Mouse (Mus musculus): Measurements from ENCODE around the gene Dtnbp1. TPM values are rescaled to one million over a fixed set of nuclear protein-coding genes. Genes with fewer than 3 reads are reported as not detected.

Gene Dtnbp1
- total RNA-seq, 2 experiments from 2014 or later: 67.8 to 74.4 TPM

DNA sequence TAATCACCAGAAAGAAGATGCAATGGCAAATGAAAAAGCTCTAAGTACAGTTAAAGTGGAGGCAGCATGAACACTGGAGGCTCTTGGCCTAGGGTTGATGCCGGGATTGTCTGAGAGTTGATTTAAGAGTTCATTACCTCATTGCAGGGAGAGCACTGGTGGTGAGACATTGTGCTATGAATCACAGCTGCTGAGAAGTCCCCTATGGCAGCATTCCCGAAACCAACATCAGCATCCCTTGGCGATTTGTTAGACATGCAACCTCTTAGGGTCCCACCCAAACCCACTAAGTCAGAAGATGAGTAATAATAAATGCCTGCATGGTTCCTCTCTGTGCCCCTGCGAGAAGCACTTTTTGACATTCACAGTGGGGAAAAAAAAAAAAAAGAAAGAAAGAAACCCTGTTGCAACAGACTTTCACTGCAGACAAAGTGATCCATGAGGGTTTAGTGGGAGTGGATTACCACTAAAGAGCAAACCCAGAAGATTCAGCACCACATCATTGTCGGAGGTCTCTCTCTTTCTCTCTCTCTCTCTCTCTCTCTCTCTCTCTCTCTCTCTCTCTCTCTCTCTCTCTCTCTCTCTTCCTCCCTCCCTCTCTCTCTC is 3.1 kb upstream of the Dtnbp1 start:
- no peak for DNase-seq
- intact Hi-C loops (cut with DNase I): no loop called here

DNA sequence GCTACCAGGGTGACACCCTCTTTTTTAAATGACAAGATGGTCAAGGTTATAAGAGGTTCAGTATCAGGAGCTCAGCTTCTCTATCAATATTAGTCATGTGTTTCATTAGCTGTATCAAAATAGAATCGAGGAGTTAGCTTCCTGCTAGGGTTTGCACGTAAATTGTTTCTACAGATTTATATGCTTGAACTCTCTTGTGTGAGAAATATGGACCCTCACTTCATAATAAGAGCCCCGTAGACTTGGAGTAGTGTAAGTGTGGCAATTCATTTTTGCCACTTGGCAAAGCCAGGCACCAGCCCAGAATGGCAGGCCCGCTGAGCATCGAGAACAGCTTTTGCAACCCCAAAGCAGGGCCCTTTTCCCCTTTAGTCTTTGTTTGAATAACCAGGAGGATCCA is 1.1 kb upstream of the Dtnbp1 start:
- DNase-seq: no peak
- intact Hi-C loops (cut with DNase I): no loop called here

DNA sequence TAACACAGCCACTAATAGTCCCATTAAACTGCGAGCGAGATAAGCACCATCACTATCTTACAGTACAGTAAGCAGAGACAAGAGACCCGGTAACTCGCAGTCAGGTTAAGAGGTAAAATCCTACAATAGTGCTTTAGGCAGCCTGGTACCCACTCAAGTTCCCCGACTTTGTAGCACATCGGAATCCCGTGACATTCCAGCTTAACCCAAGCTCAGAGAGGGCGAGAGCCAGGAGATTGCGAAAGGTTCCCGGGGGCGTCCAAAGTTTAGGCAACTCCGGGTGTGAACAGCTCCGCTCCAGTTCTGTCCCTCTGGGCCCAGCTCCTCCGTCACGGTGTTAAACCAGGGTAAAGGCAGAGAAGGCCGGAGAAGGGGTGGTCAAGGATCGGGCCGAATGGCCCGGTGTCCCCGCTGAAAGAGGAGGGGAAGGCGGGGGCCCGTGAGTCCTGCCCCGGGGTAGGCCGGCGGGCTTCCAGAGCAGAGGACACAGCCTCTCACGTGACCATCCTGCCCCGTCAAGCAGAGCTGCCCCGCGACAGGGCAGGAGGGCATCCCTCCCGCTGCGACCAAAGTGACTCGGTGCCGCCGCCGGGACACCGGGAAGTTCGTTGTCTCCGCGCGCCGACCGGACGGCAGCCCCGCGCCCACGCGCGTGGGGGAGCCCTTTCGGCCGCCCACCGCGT is 578 bp downstream of the Dtnbp1 start:
- peak; percentile 85 to 86 for DNase-seq
- intact Hi-C loops (cut with DNase I): no loop called here

DNA sequence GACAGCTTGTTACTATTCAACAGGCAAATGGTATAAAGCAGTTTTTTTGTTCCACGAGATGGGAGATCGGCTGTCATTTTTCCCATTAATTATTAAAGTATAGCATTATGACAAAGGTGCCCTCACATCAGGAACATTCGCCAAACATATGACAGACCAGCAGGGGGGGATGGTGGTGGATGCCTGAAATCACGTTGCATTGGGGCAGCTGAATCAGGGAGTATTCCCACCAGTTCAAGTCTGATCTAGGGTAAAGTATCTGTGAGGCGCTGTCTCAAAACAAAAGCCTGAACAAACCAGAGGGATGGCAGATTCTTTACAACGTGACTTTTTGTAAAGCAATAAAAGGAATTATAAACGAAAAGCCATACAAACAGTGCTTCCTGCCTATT is 1.1 kb downstream of the Dtnbp1 start:
- intact Hi-C loops (cut with DNase I): no loop called here
- DNase-seq: peak; percentile 63 to 64

DNA sequence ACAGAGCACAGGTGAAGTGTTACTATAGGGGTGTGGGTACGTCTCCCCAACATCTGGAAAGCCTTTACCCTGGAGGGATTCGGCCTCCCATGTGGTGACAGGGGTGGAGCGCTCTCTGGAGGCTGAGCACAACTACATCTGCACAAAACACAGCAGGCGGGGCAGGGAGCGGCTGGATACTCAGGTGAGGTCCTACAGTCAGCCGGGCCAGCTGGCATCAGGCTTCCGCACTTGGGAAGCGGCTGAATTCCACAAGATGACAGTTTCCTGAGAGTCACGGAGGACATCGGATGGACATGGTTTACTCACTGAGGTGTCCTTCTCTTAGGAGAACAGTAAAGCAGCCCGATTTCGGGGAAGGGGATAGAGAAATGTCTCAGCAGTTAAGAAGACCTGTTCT is 2.7 kb downstream of the Dtnbp1 start:
- intact Hi-C loops (cut with DNase I): no loop called here
- DNase-seq: no peak

DNA sequence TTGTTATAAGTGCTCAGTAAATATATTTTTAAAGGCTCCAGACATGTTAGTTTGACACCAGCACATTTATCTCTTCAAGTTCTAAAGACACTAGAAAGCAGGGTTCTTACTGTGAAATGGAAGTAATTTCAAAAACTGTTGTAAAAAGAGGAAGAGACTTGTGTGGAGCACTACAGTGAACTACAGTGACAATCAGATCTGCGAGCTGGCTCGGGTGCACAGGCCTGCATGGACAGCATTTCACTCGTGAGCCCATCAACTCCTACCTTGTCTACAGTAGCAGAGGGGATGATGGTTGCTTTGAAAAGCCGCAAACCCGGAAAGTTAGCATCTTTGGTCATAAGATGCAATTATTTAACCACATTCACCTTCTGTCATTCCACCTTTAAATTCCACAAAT is 5.6 kb downstream of the Dtnbp1 start:
- intact Hi-C loops (cut with DNase I): no loop called here
- no peak for DNase-seq

DNA sequence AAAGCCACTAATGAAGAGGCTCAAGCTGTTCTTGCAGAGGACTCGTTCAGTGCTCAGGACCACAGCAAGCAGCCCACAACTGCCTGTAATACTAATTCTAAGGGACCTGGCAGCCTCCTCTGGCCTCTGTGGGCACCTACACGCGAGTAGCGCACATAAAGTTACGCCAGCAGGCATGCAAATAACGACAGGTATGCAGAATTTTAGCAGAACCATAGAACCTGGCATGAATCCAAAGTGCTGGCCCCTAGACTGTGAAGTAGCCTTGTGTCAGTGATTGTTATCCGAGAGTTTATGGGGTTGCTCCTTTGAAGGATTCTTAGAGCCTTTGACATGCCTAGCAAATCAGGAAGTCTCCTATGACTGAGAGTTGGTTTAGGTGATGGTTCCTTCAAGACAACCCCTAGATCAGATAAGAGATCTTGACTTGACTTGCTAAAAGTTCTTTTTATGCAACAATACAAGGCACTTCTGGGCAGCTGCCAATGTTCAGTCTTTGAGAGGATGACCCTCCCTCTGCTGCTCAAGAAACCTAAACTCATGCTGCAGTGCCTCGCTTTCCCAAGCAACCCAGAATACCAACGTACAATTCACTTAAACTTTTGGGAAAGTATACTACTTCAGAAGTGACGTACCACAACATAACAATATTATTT is 9.3 kb downstream of the Dtnbp1 start:
- no peak for DNase-seq
- intact Hi-C loops (cut with DNase I): no loop called here

DNA sequence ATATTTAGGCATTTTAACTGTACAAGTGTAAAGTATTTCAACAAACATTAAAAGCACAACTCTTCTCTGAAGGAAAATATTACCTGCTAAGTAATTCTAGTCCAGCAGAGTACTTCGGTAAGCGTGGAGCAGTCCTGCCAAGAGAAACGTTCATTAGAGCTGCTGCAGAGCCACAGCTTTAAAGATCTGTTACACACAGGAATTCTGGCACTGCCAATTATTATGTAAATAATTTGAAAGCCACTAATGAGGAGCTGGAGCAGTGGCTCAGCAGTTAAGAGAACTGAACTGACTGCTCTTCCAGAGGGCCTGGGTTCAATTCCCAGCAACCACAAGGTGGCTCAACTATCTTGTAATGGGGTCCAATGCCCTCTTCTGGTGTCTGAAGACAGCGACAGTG is 10.0 kb downstream of the Dtnbp1 start:
- DNase-seq: no peak
- intact Hi-C loops (cut with DNase I): no loop called here

DNA sequence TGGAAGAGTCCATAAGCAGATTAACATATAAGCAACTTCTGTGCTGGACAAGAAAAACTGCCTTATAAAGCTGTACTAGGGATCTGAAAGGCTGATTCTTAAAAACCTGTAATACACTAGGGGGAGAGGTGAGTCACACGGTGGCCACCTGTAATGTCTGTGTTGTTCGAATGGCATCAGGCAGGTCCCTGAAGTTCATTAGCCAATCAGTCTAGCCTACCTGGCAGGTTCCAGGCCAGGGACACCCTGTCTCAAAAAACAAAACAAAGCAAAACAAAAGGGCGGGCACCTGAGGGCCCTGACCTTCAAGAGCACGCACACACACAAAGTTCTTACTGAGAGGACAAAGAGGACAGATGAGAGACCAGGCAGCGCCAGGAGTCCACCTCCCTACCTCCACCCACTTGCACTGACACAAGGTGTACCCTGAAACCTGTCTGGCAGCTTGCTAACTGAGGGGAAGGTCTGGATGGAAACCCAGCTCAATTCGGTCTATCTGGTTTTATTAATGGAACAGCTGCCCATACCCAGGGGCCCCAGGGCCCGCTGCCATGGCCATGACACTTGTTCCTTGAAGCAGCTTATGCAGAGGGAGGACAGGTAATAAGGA is 11.8 kb downstream of the Dtnbp1 start:
- intact Hi-C loops (cut with DNase I): no loop called here
- no peak for DNase-seq

DNA sequence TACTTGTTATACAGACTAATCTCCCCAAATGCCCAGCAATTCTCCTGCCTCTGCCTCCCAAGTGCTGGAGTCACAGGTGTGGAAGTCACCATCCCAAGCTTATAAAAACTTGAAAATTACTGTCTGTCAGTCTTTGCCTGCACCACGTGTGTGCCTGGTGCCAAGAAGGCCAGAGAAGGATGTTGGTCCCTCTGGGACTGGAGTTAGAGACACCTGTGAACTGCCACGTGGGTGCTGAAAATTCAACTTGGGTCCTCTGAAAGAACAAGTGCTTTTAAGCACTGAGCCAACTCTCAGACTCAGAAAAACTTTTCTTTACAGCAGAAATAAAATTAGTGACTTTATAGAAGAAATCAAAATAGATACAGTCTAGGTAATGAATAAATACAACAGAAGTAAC is 15.6 kb downstream of the Dtnbp1 start:
- DNase-seq: no peak
- intact Hi-C loops (cut with DNase I): no loop called here

DNA sequence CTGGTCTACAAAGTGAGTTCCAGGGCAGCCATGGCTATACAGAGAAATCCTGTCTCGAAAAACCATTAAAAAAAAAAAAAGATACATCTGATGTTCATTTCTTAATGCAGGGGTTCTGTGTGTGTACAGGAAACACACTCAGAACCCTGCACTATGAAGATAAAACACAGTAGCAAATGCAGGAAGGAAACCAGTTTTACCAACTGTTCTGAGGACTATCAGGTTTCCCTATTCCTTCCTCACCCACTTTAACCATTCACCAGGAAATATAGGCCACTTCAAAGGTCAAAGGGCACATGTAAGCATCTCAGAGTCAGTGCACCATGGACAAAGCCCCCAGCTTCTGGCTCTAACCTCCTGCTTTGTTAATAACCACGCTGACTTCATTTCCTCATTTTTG is 16.6 kb downstream of the Dtnbp1 start:
- intact Hi-C loops (cut with DNase I): no loop called here
- DNase-seq: no peak

DNA sequence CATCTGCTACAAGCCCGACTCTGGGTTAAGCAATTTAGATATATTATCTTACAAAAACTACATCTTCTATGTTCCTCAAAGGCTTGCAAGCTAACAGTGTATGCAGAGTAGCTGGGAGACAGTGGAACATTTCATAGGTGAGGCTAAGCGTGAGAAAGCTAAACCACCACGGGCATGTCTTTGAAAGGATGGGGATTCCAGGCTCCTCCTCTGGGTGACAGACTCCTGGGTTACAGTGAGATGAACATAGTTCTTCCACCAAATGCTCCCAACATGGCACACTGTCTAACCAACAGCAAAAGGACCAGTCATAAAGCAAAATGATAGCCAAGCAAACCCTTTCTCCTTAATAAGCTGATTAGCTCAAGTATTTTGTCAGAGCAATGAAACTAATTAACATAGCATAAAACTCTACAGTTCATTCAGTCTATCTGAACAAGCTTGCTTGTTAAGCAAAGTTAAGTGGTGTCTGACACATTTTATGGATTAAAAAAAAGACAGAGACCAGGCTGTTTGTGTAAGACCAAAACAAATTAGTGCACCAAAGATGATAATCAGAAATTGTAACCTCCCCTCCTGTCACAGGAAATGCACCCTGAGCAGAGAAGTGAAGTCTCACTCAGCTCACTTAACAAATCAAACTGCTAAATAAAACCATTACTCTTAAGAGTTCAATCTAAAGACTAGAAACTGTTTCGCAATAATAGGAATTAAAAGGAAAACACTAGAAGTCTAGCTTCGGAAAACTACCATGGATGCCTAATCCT is 18.1 kb downstream of the Dtnbp1 start:
- no peak for DNase-seq
- intact Hi-C loops (cut with DNase I): no loop called here

DNA sequence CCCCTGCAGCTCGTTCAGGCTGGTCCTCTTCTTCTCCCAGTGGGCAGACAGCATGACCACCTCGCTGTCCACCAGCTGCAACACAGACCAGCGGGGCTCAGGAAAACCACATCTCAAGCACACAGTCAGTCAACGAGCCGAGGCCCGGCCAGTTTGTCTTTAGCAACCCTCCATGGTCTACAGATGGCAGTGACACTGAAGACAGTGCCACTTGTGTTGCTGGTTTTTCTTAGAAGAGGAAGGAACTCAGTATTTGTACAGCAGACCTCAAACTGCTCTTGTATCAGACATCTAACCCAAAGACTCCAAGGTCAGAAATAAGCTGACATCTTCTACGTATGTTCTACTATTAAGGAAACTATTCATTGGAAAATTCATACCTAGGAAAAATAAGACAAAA is 19.1 kb downstream of the Dtnbp1 start:
- intact Hi-C loops (cut with DNase I): no loop called here
- no peak for DNase-seq

DNA sequence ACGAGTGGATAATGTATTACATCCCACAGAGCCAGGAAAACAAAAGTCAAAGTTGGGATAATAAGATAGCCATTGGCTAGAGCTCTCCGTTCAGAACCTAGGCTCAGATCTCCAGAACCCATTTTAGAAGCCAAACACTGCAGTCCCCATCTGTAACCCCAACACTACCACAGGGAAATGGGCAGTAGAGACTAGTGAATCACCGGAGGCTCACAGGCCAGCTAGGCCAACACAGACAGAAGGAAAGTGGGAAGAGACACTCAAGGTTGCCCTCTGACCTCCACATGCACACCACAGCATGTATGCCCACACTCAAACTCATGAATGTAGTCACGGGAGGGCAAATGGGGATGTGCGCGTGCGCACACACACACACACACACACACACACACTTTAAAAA is 22.5 kb downstream of the Dtnbp1 start:
- DNase-seq: no peak
- intact Hi-C loops (cut with DNase I): loop anchor here (5.0 to 10.0 kb wide), 3 partner anchors 242 to 1385 kb away; no protein-coding TSS in a partner anchor

DNA sequence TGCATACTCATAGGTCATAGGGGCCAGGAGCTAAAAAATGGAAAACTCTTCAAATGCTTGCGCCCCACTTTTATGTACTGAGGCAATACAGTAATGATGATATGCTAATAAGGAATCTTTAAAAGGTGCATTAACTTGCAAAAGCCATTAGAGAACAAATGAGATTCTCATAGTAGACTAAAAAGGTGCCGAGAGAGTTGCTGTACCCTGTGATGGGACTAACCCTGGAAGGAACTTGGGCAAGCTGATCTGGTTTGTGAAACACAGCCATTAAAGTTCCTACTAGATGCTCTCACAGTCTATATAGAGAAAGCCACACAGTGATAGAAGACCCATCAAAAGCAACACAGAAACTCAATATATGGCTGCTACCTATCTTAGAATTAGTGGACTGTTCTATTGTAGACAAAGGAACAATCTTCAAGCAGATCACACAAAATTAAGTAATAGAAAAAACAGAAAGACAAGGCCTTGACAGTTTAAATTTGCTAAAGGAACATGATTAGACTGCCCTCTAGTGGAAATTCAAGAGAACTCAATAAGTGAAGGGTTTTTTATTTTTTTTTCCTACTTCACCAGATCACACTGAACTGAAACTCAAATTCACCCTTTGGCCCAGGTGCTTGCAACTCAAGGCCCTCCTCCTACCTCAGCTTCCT is 24.3 kb downstream of the Dtnbp1 start:
- no peak for DNase-seq
- intact Hi-C loops (cut with DNase I): loop anchor here (2.0 to 10.0 kb wide), 4 partner anchors 240 to 1383 kb away; no protein-coding TSS in a partner anchor

DNA sequence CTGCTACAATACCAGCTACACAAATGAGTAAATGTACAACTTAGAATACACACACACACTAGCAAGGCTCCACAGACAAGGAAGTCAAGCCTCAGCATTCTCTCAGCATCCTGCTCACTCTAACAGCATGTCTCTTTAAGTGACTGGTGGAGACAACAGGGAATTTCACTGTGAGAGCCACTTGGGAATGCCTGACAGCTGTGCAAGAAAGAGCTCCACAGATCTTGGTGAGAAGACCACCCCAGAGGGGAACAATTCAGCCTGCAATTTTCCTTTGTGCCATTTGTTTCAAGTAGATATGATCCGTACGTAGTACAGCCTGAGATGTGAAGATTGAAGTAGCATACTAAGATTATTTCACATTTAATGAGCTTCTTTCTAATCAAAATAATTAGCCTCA is 24.9 kb downstream of the Dtnbp1 start:
- DNase-seq: no peak
- intact Hi-C loops (cut with DNase I): loop anchor here (2.0 to 10.0 kb wide), 4 partner anchors 240 to 1382 kb away; no protein-coding TSS in a partner anchor

DNA sequence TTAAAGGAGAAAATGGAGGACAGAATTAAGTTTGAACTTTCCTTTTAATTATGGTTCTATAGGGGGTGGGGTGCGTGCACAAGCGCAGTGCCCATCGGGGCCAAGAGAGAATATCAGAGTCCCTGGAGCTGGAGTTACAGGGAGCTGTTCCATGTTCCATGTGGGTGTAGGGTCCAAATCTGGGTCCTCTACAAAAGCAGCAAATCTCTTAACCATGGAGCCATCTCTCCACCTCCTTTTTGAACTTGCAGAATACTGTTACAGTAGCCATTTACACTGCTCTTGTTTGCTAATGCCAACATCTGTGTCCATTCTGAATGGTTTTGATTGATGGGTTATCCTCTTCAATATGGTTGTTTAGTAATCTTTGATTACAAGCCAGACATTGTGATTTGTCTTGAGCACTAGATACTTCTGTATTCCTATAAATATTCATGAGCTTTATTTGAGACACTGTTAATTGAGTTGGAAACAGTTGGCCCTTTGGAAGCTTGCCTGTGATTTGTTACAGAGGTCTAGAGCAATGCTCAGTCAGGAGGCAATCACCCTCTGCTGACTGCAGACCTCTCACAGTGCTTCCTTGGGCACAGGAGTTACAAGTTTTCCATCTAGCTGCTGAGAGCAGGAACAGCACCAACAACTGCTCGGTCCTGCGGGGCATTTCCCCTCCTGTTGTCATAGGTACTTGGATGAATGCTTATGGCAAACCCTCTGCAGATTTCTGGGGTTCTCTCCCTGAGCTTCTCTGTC is 41.2 kb downstream of the Dtnbp1 start:
- no peak for DNase-seq
- intact Hi-C loops (cut with DNase I): no loop called here

DNA sequence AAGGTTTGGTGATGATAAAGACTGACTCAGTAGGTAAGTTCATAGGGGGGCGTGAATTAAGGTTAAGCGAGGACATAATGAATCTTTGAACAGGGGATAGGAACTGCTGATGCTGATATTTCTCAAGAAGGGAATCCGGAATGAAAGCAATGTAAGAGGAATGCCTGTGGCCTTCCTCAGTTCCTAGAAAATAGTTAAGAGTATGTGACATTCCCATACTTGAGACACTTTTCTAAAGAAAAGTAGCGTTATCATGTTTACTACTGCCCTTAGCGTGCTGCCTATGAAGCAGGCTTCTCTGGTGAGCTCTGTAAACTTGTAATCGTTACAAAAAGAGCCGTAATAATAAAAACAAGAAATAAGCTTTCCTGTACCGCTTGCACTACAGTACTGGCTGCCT is 44.9 kb downstream of the Dtnbp1 start:
- intact Hi-C loops (cut with DNase I): no loop called here

DNA sequence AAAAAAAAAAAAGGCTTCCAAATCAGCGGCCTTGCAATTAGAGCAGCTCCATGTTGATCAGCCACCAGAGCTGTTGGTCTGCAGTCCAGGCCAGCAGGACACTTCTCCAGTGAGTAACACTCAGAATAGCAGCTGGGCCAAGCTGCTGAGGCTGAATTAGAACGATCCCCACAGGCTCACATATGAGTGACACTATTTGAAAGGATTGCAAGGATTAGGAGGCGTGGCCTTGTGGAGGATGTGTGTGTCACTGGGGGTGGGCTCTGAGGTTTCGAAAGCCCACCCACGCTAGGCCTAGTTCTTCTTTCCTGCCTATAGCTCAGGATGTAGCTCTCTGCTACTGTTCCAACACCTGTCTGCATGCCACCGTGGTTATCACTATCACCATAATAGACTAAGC is 46.2 kb downstream of the Dtnbp1 start:
- no peak for DNase-seq
- intact Hi-C loops (cut with DNase I): no loop called here

More for the DNA sequence above, 44.9 kb downstream of the Dtnbp1 start:
- DNase-seq: no peak

DNA sequence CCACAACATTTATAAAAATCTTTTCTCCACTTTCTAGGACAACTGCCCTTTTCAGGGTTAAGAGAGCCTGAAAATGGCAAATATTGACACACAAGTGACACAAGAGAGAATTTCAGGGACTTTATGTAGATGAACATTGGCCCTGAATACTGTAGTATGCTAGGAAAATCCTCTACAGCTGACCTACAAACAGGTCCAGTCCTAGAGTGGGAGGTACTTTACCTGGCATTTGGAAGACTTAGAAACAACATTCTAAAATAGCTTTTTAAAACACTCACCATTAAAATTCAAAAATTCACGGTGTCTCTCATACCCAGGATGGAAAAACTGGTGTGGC is 47.7 kb downstream of the Dtnbp1 start:
- intact Hi-C loops (cut with DNase I): loop anchor here (5.0 kb wide), 2 partner anchors 147 to 1157 kb away; no protein-coding TSS in a partner anchor
- DNase-seq: no peak

All from heart, postnatal 10 days (tissue).